Mouse (Mus musculus) WW6 (cell line): ENCODE results near the gene Slc13a1.
"Not testable (repeated sequence)": the region's sequence is repeated elsewhere in the genome, so short reads cannot be mapped to it uniquely, and the experiment has no call there.

Experiments used
- DNase-seq: peaks from one replicate; pipeline ENCODE4 v3.0.0-alpha.2; 2013; ENCODE audit warnings: low read depth, low spot score

Slc13a1 gene

DNA sequence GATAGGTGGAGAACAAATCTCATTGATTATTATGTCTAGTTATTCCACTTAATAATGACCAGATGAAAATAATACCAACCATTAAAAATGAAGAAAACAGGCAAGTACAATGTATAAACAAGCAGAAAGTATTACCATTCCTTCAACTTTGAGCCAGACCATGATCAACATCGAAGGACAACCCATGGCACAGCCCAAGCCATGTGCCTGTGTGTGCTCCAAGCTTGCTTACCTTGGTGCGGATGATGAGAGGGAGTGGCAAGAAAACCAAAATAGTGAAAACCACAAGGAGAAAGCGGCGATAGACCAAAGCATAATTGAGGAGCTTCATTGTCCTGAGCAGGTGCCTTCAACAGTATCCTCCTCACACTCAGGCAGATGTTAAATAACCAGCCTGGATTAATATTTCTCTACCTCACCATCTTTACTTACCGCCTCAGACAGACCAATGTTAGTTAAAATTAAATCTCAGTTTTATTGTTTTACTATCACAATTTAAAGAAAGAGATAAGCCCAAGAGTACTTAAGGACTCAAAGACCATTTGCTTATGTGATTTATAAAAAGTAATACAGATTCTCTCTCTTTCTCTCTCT lies at the start of gene Slc13a1:
Gene Slc13a1 (minus strand): TSS at position 359 of the 594 bp plus-strand sequence.
- DNase-seq: no peak

DNA sequence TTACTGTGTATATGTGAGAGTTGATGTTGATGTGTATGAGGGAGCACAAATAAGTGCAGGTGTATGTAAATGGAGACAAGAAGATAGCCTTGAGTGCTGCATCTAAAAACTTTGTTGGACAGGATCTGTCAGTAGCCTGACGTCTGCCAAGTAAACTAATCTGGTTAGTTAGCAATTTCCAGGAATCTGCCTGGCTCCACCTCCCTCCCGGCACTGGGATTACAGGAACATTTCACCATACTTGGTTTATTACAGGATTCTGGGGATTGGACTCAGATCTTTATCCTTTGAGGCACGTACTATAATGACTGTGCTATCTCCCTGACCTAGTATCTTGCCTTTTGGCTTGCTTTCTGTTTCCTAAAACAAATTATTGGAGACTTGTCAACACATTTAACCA lies 40.0 kb upstream of the Slc13a1 start:
- no peak for DNase-seq

DNA sequence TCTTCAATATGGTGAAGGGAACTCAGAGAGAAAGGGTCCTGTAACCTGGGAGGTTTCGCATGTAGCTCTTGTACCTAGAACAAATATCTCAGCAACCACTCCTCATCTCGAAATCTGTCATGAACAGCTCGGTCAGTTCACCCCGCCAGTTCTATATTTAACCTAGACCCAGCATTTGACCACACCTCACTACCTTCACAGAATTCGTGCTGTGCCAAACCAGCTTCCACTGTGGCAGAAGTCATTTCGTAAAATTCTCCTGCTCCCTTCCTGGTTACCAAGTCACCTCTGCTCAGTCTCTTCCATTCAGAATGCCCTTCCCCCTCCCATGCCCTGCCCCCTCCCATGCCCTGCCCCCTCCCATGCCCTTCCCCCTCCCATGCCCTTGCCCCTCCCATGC lies 34.3 kb upstream of the Slc13a1 start:
- no peak for DNase-seq

DNA sequence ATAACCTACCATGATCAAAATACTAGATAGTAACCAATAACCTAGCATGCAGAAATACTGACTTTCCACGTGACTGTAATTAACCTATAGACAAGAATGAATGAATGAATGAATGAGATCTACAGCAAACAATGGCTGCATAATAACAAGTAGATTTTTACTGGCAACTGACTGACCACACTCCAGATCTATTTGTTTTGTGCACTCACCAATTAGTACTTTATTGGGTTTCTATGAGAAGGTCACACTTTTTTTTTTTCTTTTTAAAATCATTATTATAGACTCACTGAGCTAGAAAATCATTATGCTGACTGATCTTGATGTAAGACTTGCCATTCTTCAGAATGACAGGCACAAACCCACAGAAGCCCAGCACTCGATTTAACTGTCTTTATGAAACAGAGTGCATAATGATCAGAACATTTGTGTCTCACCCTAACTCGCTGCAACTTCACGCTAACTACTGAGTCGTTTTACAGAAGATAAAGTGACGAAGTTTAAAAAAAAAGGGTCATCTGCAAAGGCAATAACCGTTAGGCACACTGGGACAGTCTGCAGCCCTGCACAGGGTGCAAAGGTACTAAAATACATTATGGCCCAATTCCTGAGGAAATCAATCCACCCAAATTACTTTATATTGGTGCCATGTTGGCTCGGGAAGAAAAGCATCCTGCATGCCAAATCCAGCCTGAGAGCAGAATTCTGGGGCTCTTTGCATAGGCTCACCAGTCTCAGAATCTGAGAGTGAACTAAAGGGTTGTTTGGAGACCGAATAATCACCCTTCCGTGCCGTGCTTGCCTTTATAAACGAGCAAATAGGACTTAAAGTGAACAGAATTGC lies 33.0 kb upstream of the Slc13a1 start:
- DNase-seq: no peak

DNA sequence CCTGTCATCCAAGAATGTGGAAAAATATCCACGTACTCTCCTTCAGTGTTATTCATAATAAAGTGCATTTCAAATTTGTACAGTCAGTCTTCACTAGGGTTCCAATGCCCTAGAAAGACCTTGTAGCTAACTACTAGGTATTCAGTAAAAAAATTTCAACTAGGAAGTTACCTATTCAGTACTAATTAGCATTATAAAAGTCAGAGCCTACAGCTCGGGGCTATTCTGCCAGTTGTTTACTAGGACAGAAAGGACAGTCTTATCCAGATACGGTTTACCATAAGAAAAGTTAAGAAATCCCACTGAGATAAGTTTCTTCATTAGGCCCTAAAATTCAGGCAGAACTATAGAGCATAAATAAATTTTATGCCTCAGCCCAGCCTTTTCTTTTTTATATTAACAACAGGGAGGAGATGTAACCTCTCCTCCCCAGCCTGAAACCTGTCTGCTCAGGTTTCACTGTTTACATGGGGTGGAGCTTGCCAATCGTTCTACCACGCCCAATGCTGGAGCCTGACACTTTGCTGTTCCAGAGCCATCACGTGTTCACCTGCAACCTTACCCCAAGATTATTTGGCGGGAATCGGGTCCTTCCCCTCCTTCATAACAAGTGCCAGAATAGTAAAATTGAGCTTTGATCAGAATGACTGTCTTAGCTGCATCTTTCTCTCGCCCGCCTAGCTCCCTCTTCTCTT lies 29.8 kb upstream of the Slc13a1 start:
- not testable (repeated sequence) for DNase-seq

DNA sequence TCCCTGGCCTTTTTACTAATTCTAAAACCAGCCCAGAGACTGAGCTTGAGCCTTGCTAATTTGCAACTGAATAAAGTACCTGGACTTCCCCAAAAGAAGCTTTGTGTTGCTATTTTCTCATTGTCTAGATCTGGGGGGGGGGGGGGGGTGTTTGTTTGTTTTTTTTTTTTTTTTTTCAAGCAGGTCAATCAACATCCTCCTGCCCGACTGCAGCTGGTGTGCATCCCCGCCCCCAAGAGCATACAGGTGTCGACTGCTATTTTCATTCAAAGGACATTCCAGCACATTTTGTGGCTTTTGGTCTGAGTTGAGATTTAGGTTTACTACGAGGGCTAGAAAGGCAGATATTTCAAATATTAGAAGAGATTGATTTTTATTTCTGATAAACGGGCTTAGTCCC lies 28.5 kb upstream of the Slc13a1 start:
- not testable (repeated sequence) for DNase-seq

DNA sequence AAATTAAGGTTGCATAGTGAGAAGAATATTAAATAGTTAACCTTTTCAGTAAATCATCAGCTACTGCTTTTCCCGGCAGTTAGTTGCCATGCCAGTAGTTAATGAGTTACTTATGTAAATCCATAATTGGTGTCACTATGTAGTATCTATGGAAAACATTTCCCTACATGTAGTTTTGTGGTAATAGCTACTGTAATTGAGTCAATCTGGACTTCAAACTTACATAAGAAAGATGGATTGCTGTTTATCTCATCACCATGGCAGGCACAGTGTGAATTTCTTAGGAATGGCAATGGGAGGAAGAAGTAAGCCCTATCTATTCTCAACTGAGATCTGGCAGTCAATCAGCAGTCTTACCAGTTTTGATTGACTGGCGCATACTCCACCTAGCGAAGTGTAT lies 15.5 kb upstream of the Slc13a1 start:
- no peak for DNase-seq

DNA sequence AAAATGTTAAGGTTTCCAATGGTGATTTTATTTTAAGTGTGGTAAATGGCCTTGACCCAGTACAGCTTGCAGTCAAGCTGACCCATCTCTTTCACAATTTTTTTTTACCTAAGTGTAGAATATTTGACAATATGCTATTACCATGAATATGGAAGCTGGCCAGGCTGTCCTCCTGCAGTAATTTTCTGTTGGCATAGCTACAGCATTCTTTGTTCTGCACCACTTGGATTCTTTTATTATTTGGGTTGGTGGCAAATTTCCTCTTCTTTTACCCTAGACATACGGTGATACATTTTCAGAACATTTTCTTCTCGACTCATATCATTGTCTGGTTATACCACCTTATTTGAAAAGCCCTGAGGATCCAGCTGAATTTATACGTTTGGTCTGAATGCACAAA lies 7.5 kb upstream of the Slc13a1 start:
- DNase-seq: no peak

DNA sequence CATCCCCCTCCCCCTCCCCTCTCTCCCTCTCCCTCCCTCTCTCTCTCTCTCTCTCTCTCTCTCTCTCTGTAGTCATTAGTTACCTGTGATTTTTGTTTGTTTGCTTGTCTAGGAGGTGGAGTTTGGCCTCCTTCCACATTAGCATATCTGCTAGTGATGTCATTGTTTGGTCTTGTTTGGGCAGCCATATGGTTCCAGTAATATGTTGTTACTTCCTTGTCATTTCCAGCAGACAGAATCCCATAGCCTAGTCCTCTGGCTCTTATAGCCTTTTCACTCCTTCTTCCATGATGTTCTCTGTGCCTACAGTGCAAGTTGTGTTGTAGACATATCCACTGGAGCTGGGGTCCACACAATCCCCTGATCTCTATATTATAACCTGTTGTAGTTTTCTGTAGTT lies 6.1 kb upstream of the Slc13a1 start:
- DNase-seq: no peak

DNA sequence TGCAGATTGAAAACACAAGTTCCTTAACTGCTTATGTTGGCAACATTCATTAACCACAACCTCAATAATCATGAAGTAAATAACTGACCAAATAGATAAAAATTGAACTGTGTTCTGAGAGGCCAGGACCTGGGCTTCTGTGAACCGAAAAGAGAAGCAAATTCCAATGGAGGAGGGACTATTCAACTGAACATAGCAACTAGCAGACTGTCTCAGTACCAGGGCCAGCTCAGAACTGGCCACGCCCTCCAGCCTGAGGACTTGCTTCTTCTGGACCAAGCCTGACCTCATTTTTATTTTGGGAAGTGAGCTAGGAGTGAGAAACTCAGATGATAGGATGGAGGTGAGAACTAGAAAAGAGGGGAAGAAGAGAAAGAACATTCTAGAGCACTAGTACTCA lies 4.8 kb upstream of the Slc13a1 start:
- no peak for DNase-seq

DNA sequence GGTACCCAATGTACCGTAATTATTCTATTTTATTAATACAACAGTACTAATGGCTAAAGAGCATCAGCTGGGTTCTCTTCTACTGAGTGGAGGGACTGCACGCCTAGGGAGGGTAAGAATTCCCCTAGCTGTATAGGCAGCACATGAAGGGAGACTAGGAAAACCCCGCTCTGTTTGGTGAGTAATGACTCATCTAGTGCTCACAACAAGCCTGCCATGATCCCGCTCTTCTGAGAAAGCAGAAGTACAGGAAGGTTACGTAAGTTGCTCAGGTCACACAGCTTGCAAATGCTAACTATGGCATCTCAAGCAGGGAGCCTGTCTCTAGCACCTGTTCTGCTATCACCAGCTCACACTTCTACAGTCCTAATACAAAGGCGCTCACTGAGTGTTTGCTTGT lies 1.1 kb downstream of the Slc13a1 start:
- DNase-seq: no peak

DNA sequence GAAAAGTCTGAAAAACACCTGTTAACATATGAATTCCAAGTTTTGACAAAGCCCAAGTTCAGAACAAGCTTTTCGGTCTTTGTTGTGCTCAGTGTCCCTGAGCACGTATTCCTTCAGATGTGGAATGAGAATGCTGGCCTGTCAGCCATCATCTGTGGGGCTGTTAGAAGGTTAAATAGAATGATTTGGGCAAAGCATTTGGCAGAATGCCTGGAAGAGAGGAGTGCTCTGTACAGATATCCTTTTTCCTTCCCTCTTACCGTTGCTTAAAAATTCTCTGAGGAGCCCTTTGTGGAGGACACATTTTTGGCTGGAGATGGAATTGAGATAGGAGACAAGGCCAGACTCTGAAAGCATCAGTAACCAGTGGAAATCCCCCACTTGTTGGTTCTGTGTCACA lies 2.6 kb downstream of the Slc13a1 start:
- no peak for DNase-seq

DNA sequence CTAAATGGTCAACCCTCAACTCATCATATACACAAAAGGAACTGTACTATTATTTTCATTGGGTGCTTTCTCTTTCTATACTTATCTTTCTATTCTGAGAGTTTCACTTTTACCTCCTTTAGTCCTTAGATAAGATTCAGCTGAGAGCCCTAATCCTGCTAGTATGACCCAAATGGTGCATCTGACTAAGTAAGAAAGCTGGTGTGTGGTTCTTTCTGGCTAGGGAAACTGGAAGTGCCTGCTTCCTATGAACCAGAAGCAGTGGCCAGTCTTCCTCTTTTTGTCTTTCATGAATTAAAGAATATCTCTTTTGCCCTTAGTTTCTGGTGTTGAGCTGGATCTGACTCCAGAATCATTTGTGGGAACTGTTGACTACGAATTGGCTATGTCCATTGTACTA lies 8.1 kb downstream of the Slc13a1 start:
- no peak for DNase-seq

DNA sequence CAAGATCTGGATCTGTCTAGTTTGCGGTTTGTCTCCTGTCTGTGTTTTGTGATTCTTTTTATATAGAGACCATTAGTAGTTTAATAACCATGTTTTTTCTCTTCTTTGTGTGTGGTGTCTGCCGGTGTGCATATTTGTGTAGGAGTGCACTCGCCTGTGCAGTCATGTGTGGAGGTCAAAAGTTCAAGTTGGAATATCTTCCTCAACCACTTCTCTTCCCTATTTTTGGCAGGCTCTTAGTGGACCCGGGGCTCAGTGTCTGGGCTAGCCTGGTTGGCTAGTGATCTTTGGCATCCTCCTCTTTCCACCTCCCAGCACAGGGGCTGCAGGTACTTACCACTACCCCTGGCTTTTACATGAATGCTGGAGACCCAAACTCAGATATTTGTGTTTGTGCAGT lies 13.0 kb downstream of the Slc13a1 start:
- DNase-seq: no peak

DNA sequence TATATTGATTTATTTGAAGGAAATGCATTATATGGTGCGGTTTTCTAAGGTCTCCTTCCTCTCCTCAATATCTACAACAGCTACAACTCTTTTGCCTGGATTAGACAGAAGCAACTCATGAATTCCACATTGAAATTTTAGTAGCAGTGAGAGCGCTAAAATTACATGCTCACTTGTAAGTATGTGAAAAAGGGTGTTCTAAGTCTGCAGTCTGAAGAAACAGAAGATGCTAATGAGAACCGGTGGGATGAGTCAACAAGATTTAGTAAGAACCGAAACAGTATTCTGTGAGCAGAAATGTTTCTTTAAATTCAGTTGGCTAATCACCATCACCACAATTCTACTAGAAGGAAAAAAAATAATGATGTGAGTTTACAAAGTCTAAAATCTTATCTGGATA lies 34.9 kb downstream of the Slc13a1 start:
- no peak for DNase-seq

DNA sequence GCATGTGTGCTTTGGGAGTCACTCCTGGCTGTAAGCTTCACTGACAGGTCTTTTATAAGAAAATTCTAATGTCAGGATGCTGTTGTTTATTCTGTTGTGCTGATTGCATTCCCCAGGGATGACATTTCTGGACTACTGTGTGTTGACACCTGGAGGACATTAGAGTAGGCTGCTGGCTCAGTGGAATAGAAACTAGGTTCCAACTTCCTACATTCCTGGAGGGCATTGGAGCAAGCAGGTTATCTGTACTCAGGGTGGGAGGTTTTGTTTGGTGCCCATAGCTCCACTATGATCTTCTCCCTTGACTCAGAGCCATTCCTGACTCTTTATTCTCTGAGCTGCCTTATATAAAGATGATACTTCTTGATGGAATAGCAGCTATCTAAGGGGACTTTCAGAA lies 45.3 kb downstream of the Slc13a1 start:
- no peak for DNase-seq

DNA sequence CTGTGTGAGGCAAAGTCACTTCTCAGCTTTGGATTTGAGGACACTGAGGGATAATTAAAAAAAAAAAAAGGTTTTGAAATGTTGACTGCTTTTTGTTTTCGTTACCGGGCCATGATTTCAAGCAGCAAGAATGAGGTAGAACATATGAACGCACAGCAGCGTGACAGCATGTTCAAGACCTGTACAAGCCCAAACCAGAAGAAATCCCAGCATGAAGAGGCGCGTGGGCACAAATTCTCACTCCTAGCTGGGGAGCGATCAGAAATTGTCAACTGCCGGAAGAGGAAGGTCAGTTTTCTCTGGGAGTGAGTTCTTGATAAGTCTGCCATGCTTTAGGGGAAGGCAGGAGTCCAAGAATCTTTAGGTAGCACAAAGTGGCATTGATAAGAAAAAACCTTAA lies 56.3 kb downstream of the Slc13a1 start:
- DNase-seq: no peak

DNA sequence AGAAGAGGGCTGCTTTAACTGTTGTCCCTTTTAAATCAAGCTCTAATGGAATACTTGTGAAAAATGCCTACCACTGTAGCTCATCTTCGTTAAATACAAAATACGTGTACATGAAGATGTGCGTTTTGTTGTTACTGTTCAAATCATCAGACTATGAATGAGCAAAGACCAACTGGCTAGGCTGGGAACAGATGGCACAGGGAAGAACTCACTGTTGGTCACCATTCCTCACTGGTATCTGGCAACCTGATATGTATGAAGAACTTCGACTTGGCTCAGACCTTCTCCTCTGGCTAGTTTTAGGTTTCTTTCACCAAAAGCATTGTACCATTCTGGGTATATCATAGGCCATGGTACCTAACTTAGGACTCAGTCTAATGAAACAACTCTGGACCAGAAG lies 59.4 kb downstream of the Slc13a1 start:
- DNase-seq: no peak

DNA sequence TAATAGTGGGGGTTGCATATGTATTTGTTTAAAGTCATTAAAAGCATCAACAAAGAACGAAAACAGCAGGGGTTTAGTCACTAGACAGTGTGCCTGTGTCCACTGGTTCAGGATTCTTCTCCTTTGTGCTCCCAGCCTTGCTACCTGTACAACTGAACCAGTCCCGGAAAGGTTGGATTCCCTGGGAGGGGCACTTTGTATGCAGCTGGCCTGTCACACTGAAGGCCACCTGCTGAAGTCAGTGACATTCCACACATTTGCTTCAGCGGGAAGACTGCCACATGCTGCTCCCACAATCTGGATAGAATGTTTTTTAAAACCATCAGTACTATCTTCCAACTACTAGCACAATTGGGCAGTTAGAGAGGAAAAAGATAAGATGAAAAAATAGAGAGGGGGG lies 61.7 kb downstream of the Slc13a1 start:
- DNase-seq: no peak

DNA sequence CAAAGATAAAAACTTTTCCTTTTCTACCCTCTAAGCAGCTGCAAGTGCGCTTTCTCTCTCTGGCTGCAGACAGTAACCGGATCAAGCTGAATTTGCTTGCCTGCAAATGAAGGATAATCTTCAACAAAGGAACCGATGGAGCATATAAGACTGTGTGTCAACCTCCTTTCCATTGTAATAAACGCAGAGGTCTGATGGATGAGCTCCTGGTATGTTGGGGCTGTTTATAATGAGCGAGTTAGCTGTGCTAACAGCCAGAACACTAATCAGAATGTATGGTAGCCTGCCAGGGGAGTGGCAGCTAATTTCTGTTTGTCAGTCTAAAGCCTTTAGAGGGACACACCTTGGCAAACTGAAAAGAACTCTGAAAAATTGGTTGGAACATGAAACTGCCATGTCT lies 62.2 kb downstream of the Slc13a1 start:
- no peak for DNase-seq

DNA sequence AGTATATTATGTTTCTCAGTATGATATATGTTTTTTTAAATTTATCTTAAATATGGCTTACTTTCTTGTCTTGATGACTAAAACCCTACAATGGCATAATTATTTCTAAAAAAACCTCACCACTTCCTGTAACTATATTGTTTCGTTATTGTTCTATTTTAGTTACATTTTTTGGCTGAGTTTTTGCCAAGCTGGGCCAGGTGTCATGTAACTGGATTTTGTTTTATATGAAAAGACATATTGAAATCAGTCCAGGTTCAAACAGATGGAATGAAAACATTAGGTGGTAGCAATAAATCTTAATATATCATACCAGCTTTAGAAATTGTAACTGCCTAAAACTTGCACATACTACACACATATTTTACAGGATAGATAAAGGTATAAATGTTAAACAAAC lies 66.6 kb downstream of the Slc13a1 start:
- no peak for DNase-seq

DNA sequence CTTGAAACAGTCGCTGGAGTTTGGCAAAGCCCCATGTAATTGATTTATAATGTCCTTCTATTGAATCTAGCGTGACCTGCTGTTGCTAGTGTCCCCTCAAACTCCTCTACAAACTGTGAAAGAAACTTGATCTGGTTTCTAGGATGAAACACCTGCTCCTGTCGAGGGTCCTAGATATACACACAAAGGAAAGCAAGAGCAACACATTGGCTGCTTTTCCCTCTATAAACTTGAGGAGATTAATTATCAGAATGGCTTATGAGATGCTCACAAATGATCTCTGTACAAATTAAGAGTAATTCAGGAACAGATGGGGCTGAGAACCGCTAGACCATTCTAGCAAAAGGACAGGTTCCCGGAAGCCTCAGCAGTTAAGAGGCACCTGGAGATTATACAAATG lies 67.2 kb downstream of the Slc13a1 start:
- DNase-seq: no peak

DNA sequence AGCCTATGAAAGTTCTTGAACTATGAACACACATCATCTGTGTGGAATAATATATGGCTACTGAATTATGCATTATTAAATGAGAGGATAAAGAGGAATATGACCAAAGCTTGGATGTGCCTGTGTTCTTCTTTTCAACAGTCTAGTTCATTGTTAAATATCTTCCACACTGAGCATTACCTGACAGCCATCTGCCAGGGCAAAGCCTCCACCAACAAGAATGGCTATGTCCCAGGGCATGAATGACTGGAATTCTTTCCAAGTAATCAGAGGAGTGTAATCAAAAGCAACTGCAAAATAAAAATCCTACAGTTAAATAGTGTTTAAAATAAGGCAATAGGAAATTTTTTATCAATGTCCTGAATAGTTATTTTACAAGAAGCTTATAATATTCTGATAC lies 70.5 kb downstream of the Slc13a1 start:
- no peak for DNase-seq
